Mouse (Mus musculus) midbrain, embryonic 15.5 days (tissue): Measurements from ENCODE around the gene Taok1. TPM values are rescaled to one million over a fixed set of nuclear protein-coding genes. Genes with fewer than 3 reads are reported as not detected.
A peak's percentile ranks its signal among the peaks of the same experiment; 100 is the strongest.

Experiments
- ATAC-seq: fragments of 200-750 bp; cut with Nextera tagmentation; replicated peaks from 2 replicates; pipeline ENCODE4 v1.8.0; 2017; ENCODE audit warnings: moderate TSS enrichment
- H3K27ac ChIP-seq: fragments of 300-500 bp; sonication (generic); 2 replicates; pipeline ENCODE4 v1.5.1; 2015; ENCODE audit warnings: mild to moderate bottlenecking, inconsistent platforms
- H3K27me3 ChIP-seq: fragments of 300-500 bp; sonication (generic); replicated peaks from 2 replicates; pipeline ENCODE4 v1.6.1; 2015; ENCODE audit warnings: inconsistent platforms
- H3K36me3 ChIP-seq: fragments of 300-500 bp; sonication (generic); replicated peaks from 2 replicates; pipeline ENCODE4 v1.6.1; 2015; ENCODE audit warnings: inconsistent platforms
- H3K4me1 ChIP-seq: fragments of 300-500 bp; sonication (generic); 2 replicates; pipeline ENCODE4 v1.6.1; 2015; ENCODE audit warnings: inconsistent platforms
- H3K4me2 ChIP-seq: fragments of 300-500 bp; sonication (generic); 2 replicates; pipeline ENCODE4 v1.6.1; 2015; ENCODE audit warnings: inconsistent platforms, mild to moderate bottlenecking, moderate library complexity
- H3K4me3 ChIP-seq: fragments of 300-500 bp; sonication (generic); 2 replicates; pipeline ENCODE4 v1.5.1; 2015; ENCODE audit warnings: mild to moderate bottlenecking, inconsistent platforms
- H3K9ac ChIP-seq: fragments of 300-500 bp; sonication (generic); 2 replicates; pipeline ENCODE4 v1.6.1; 2015; ENCODE audit warnings: mild to moderate bottlenecking, inconsistent platforms
- H3K9me3 ChIP-seq: fragments of 300-500 bp; sonication (generic); 2 replicates; pipeline ENCODE4 v1.6.1; 2016; ENCODE audit warnings: inconsistent platforms
- WGBS: fragments of 180-500 bp; shearing (Covaris S2); methylation state at CpG from one replicate; pipeline ENCODE4 v1.1.7; 2015; ENCODE audit warnings: mixed read lengths; 5-methylcytosine and 5-hydroxymethylcytosine counted together
- polyA plus RNA-seq: library from polyadenylated mRNA; unstranded; fragments of >200 nt; fragmentation: Nextera tagmentation; extraction: Ambion mirVana; gene quantifications from 2 replicates; pipeline ENCODE4 v1.2.1, GENCODE M21; 2015

The Taok1 gene
- polyA plus RNA-seq, 1 experiment from 2014 or later, result 24.2 TPM

DNA sequence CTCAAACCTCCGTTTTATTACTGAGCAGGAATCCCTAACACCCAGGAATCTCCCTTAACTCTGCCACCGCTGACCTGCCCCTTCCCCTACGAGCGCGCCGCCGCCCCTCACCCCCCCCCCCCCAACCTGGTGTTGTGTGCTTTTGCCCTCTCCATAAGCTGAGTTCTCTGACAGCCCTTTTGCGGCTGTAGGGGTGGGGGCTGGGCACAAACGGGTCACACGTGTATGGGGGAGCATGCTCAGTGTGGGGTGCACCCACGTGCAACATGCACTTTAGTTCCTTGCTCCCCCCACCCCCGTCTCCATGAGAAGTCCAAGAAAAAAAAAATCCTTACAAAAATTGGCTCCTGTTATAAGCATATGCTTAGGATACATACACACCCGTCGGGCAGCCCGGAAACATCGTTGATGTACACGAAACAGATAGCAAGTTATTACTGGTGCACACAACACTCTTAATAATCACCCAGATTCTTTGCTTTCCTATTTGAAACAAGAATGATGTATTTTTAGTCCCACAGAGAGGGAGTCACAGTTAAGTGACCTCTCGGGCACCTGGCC, 115.2 kb downstream of the Taok1 start:
- peak overlapping the region; percentile 95 for H3K27ac ChIP-seq
- no peaks in the 10 kb centered on the region for H3K9me3 ChIP-seq
- peak overlapping the region; percentile 97 for H3K9ac ChIP-seq
- no peaks in the 10 kb centered on the region for H3K36me3 ChIP-seq
- no peak for ATAC-seq
- H3K4me2 ChIP-seq, result peak overlapping the region; percentile 94
- under 1% methylated on average over 18 of the region's 18 CpGs for WGBS
- no peaks in the 10 kb centered on the region for H3K27me3 ChIP-seq
- H3K4me3 ChIP-seq, result peak overlapping the region; percentile 97
- peaks cover 73% of the 10 kb centered on the region for H3K4me1 ChIP-seq

DNA sequence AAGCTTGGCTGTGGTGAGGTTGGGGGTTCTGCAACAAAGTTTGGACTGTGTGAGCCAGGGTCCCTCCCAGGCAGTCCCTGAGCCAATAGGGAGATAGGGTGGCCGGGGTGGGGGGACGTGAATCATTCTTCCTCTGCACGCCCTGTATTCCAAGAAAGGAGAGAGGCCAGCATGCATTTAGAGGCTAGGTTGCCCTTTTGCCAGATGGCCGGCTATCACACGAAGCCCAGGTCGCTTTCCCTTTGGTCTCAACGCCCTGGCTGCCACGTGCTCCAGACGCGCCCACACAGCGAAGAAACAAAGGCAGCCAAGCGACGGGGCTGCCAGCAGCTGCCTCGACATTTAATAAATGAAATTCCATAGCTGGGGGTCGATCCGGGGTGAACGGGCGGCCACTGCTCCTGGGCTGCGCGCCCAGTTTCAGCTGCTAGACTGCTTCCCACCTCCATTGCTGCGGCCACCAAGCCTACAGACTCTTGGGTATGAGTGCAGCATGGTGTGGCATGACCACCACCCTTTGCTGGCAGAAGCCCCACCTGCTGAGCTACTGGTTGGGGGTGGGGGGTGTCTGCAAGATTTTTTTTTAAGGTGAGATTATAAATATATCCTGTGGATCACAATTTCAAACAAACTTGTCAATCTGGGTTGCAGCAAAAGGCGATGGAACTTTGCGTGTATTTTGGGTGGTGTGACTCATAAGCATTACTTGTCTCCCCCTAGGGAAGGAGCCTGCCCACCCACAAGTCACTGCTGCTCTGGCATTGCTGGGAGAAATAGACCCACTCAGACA, 115.9 kb downstream of the Taok1 start:
- H3K36me3 ChIP-seq, result no peaks in the 10 kb centered on the region
- ATAC-seq, result peak; percentile 28; the same call in 1 of the 2 replicates
- no peaks in the 10 kb centered on the region for H3K9me3 ChIP-seq
- H3K9ac ChIP-seq, result peak overlapping the region; percentile 41
- under 1% methylated on average over 23 of the region's 23 CpGs for WGBS
- no peaks in the 10 kb centered on the region for H3K27me3 ChIP-seq
- peak overlapping the region; percentile 97 for H3K4me3 ChIP-seq
- H3K4me2 ChIP-seq, result peak overlapping the region; percentile 94
- H3K4me1 ChIP-seq, result peaks cover 74% of the 10 kb centered on the region
- peak overlapping the region; percentile 95 for H3K27ac ChIP-seq

DNA sequence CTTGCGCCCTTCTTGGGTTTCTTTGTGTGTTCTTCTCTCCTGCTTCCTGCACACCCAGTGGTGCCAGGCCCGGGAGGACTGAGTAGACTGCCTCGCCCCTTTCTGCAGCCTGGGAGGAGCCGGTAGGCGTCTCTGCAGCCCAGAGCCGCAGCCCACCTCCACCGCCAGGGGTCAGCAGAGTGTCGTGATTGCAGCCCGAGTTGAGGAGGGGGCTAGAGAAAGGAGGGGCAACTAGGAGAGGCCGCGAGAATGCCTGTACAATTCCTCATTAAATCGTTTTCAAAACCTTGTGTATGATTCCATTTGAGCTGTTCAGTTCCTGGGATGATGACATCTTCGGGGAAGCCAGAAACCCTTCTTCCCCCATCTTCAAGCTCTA, 116.5 kb downstream of the Taok1 start:
- ATAC-seq, result peak; percentile 62

DNA sequence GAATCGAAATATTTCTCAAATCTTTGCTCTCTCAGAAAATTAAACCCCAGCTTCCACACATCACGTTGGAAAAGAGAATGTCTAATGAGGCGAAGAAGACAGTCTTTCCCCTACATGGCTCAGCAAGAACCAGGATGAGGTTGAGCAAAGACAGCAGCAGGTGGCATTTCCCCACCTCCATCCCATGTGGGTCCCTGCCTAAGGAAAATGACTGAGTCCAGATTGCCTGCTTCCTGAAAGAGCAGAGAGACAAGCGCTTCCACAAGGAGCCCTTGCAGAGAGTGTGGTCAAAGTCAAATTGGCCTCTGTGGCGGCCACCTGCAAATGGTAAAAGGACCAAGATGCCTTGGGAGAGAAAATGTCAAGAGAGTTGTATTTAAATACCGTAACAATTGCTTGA, 117.2 kb downstream of the Taok1 start:
- peak overlapping the region; percentile 94 for H3K4me2 ChIP-seq
- no peaks in the 10 kb centered on the region for H3K36me3 ChIP-seq
- peak overlapping the region; percentile 99 for H3K9ac ChIP-seq
- 67% methylated on average over 6 of the region's 6 CpGs for WGBS
- peaks cover 80% of the 10 kb centered on the region for H3K4me1 ChIP-seq
- H3K9me3 ChIP-seq, result no peaks in the 10 kb centered on the region
- ATAC-seq, result no peak
- peak overlapping the region; percentile 95 for H3K27ac ChIP-seq
- H3K4me3 ChIP-seq, result peak overlapping the region; percentile 97
- no peaks in the 10 kb centered on the region for H3K27me3 ChIP-seq

More for the DNA sequence above, 116.5 kb downstream of the Taok1 start:
- Histone ChIP-seq H3K9ac (peak overlapping the region; percentile 41; the same call in 1 of the 2 replicates), H3K4me2 (peak overlapping the region; percentile 94), H3K4me3 (peak overlapping the region; percentile 97), H3K36me3 (no peaks in the 10 kb centered on the region), H3K27me3 (no peaks in the 10 kb centered on the region), H3K27ac (peak overlapping the region; percentile 95), H3K9me3 (no peaks in the 10 kb centered on the region), H3K4me1 (peaks cover 80% of the 10 kb centered on the region)
- 0% methylated on average over 13 of the region's 13 CpGs for WGBS

DNA sequence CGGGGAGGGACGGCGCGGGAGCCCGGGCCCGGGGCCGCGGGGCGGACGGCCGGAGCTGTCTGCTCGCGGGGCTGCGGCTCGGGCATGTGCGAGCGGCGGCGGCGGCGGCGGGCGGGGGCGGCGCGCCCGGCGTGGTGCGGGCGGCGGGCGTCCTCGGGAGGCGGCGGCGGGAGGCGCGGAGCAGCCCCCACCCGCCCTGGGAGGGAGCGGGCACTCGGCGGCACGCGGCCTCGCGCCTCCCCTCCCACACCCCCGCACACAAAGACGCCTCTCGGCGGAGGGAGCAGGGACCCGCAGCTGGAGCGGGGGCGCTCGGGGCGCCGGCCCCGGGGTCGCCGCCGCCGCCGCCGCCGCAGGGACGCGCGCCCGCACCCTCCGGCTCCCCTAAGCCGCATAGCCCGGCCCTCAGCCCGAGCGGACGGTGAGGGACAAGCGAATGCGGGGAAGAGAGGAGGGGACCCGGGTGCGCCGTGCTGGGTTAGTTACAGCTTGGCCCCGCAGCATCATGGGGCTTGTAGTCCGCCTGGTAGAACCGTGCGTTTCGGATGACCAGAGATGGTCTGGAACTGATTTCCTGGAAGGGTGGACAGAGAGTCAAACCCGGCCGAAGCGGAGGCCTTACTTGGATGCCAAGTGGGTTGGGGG, 117.9 kb downstream of the Taok1 start, which contains the start of gene Ankrd13b:
TSS of gene Ankrd13b (minus strand) at position 88 of the 645 bp plus-strand sequence.
- Histone ChIP-seq H3K9ac (peak within 1 kb of the TSS; percentile 99), H3K4me3 (peak within 1 kb of the TSS; percentile 97), H3K36me3 (no peaks in the 10 kb centered on the region), H3K9me3 (no peaks in the 10 kb centered on the region), H3K27ac (peak within 1 kb of the TSS; percentile 95), H3K4me1 (peaks cover 79% of the 10 kb centered on the region), H3K27me3 (no peaks in the 10 kb centered on the region), H3K4me2 (peak within 1 kb of the TSS; percentile 94)
- ATAC-seq, result peak; percentile 58
- WGBS, result under 1% methylated on average over 61 of the region's 87 CpGs

DNA sequence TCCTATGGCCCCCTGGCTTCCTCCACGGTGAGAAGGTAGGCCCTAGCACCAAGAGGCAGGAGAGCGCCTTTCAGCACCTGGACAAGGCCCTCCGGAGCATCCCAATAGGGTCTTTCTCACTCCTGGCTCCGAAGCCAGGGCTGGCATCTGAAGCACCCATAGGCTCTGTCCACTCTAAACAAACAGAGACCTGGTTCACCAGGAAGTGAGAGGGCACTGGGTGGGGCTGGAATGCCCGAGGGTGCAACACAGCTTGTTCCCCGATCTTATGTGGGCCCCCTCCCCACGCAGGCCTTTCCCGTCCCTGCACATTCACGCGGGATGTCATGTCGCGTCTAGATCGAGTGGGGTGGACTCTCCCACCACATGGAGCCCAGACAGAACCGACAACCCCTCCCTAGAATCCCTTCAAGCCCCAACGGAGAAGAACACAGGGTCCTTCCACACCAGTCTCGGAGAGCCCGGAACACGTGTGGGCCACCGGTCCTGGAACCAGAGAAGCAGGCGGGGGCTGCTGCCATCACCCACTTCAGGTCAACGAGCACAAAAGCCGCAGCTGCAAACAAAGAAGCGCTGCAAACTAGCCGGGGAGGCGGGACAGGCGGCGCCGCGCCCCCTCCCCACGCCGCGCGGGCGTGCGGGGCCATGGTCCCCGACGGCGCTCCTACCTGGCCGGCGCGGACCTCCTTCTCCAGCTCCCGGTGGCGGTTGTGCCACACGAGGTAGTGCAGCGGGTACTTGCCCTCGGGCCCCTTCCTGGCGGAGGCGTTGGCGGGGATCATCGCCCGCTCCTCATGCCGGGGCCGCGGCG, 118.6 kb downstream of the Taok1 start:
- H3K4me2 ChIP-seq, result peak overlapping the region; percentile 94
- H3K9me3 ChIP-seq, result no peaks in the 10 kb centered on the region
- no peaks in the 10 kb centered on the region for H3K36me3 ChIP-seq
- peak overlapping the region; percentile 97 for H3K4me3 ChIP-seq
- peak overlapping the region; percentile 95 for H3K27ac ChIP-seq
- 2% methylated on average over 55 of the region's 55 CpGs for WGBS
- no peak for ATAC-seq
- H3K27me3 ChIP-seq, result no peaks in the 10 kb centered on the region
- H3K9ac ChIP-seq, result peak overlapping the region; percentile 99
- H3K4me1 ChIP-seq, result peaks cover 72% of the 10 kb centered on the region

DNA sequence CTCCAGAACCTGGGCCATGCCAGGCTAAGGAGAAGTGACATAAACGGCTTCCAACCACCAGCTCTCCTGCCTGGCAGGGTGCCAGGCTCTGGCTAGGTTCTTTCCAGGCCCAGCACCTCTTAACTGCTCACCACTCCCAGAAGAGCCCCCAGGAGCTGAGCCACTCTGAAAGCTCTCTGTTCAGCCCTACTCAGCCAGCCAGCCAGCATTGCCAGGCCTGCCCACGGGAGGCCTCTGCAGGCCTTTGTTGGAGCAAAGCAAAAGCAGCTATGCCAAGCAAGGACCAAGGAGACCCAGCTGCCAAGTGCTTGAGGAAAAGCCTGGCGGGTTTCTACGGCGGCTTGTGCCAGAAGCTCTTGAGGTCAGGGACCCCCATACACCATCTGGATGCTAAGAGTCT, 120.8 kb downstream of the Taok1 start:
- Histone ChIP-seq H3K9ac (peak overlapping the region; percentile 28; the same call in 1 of the 2 replicates), H3K27ac (peak overlapping the region; percentile 9), H3K9me3 (no peaks in the 10 kb centered on the region), H3K27me3 (no peaks in the 10 kb centered on the region), H3K4me3 (peak overlapping the region; percentile 97), H3K36me3 (no peaks in the 10 kb centered on the region), H3K4me2 (peak overlapping the region; percentile 94), H3K4me1 (peaks cover 71% of the 10 kb centered on the region)
- ATAC-seq, result no peak
- 40% methylated on average over 5 of the region's 5 CpGs for WGBS

DNA sequence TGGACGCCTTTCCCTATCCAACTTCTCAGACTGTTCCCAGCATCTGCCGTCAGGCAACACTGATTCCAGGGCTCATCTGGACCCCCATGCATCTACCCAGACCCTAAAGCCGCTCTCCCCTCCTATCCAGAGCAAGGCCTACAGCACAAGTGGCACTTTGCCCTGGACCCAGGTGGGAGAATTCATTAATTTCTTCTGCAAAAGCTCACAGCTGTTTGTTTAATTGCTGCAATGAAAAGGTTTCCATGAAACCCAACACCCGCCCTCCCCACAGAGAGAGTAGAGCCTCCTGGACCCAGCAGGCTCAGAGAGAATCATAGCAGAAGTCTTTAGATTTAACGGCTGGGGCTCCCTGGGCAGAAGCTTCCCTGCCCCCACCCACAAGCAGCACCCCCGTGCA, 122.4 kb downstream of the Taok1 start:
- 45% methylated on average over 6 of the region's 6 CpGs for WGBS
- peaks cover 60% of the 10 kb centered on the region for H3K4me1 ChIP-seq
- no peak for ATAC-seq
- H3K36me3 ChIP-seq, result no peaks in the 10 kb centered on the region
- no peak overlapping the region for H3K9ac ChIP-seq
- H3K27ac ChIP-seq, result 0 out of 2 replicates have a peak overlapping the region, but pooled peaks have one; percentile 34
- H3K4me2 ChIP-seq, result peak overlapping the region; percentile 94; the same call in 1 of the 2 replicates
- no peaks in the 10 kb centered on the region for H3K9me3 ChIP-seq
- no peak overlapping the region for H3K4me3 ChIP-seq
- H3K27me3 ChIP-seq, result no peaks in the 10 kb centered on the region

DNA sequence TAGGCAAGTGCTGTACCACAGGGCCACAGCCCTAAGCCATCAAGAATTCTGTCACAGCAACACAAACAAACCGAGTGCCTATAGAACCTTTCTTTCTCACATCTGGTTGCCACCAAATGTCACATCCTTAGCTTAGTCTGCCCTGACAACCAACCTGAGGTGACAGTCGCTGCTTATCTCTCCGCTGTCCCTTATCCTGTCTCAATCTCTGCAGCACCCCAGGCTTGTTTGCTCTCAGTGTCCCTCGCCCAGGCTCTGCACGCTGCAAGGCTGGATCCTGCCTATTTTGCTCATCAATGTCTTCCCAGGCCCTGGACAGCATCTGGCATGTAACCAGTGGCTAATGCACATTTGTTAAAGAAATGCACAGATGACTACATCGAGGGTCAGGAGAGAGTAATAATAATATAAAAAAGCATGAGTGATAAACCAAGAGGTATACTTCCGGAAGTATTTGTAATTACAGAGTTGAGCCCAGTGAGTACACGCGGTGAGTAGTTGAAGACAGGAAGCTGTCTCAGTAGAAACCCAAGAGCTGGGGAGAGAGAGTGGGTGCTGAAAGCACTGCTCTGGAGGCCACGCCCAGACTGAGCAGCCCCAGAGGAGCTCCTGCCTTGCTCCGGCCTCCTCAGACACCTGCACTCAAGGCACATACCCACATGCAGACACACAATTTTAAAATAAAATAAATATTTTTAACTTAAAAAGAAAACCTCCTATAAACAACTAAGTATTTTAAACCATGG, 123.9 kb downstream of the Taok1 start:
- WGBS, result 79% methylated on average over 11 of the region's 11 CpGs
- no peaks in the 10 kb centered on the region for H3K36me3 ChIP-seq
- H3K4me1 ChIP-seq, result peaks cover 53% of the 10 kb centered on the region
- H3K4me2 ChIP-seq, result no peak overlapping the region
- ATAC-seq, result no peak
- H3K4me3 ChIP-seq, result no peak overlapping the region
- no peaks in the 10 kb centered on the region for H3K27me3 ChIP-seq
- H3K27ac ChIP-seq, result no peak overlapping the region
- H3K9ac ChIP-seq, result no peak overlapping the region
- no peaks in the 10 kb centered on the region for H3K9me3 ChIP-seq

DNA sequence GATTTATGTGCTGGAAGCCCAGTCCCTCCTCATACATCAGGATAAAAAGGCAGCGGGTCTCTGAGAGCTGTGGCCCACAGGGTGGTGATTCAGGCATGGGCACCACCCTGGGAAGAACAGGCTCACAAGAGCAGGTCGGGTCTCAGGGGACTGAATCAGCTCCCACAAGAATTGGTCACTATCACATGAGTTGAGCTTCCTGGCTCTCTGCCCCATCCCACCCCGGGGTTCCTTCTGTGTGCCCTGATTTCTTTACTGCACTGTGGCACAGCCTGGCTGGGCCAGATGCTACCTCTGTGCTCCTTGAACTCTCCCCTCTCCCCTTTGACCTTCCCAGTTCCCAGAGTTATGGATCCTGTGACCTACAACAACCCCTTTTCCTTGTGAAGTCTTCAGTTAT, 124.6 kb downstream of the Taok1 start:
- no peak overlapping the region for H3K4me3 ChIP-seq
- H3K27me3 ChIP-seq, result no peaks in the 10 kb centered on the region
- no peak overlapping the region for H3K9ac ChIP-seq
- H3K36me3 ChIP-seq, result no peaks in the 10 kb centered on the region
- H3K4me2 ChIP-seq, result no peak overlapping the region
- WGBS, result 78% methylated on average over 3 of the region's 3 CpGs
- ATAC-seq, result no peak
- H3K9me3 ChIP-seq, result no peaks in the 10 kb centered on the region
- H3K27ac ChIP-seq, result no peak overlapping the region
- peaks cover 47% of the 10 kb centered on the region for H3K4me1 ChIP-seq
